Comparison of ENCODE assay signal across 23 mouse cellular contexts in the genomic region with DNA sequence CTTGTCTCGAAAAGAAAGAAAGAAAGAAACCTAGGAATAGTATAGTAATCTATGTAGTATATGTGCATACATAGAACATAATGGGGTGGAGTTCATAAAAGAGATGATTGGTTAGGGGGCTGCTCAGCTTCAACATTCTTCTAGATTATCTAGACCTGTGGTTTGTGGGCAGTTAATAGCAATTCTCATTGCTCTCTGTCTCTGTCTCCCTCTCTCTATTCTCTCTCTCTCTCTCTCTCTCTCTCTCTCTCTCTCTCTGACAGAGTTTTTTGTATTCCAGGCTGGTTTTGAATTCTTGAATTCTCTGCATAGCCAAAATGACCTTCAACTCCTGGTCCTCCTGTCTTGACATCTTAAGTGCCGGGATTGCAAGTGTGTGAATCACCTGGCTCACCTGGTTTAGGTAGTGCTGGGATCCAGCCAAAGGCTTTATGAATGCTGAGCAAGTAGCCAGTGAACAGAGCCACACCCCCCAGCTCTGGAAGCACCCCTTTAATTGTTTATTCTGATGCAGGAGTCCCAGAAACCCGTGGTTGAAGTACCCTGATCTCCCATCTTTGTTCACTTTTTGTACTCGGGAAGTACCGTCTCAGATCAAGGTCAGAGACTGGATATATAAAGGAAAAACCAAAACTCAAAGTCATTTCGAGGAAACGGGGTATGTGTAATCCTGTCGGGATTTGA. TPM values are rescaled to one million over a fixed set of nuclear protein-coding genes. Genes with fewer than 3 reads are reported as not detected.
DNase-seq lines count a peak whose midpoint lies in the region; TF ChIP-seq lines count a peak whose summit lies in the region.
"Had no signal": no experiment of that assay in that cellular context is flagged by ENCODE, and none has a peak within 500 bp of the region (broad histone marks: within the 10 kb centered on the region; RNA-seq: fewer than 3 reads in every experiment).

No protein-coding gene starts in this region.

- H3K9ac ChIP-seq in CH12.LX (ENCODE audit: insufficient read depth, low read depth) (peak overlapping the region; percentile 66), ES-Bruce4 (ENCODE audit: low read depth, poor library complexity, severe bottlenecking) (no peak overlapping the region)
- H3K9ac ChIP-seq: forebrain, embryonic 12.5 days; forebrain, postnatal 0 days; hindbrain, embryonic 12.5 days; limb, embryonic 15.5 days; liver, embryonic 13.5 days; lung, embryonic 14.5 days had no signal

- DNase-seq in CH12.LX (ENCODE audit: extremely low read depth) = no peak
- DNase-seq in ZHBTc4 (ENCODE audit: low read depth, low spot score) = peak; percentile 43
- DNase-seq in urinary bladder, postnatal 4 days (ENCODE audit: low spot score in 2 of 2) = no peak
- DNase-seq in heart, postnatal 14 days = no peak
- DNase-seq: adrenal gland, adult 8-10 months; cerebellum, adult 2 months; cerebellum, postnatal 14 days; forebrain, postnatal 0 days; gastrocnemius, postnatal 10 days; kidney, postnatal 14 days; layer of hippocampus, postnatal 36 days; liver, embryonic 13.5 days; lung, embryonic 14.5 days; midbrain, embryonic 14.5 days had no signal

- no peak overlapping the region for H3ac ChIP-seq in myocyte (ENCODE audit: control insufficient read depth, insufficient read length)

- H3K4me3 ChIP-seq in CH12.LX (replicated peaks in 1 of 3; ENCODE audit: low read depth in 2 of 3, low read length in 2 of 3, poor library complexity in 1 of 3) (no peak overlapping the region), ES-Bruce4 (ENCODE audit: low read depth, low read length) (no peak overlapping the region), myocyte (no peak overlapping the region)
- H3K4me3 ChIP-seq: erythroblast, embryonic 14.5 days; forebrain, embryonic 12.5 days; hindbrain, embryonic 12.5 days; limb, embryonic 10.5 days; limb, embryonic 15.5 days; liver, embryonic 13.5 days had no signal

- H3K4me1 ChIP-seq in CH12.LX (ENCODE audit: control insufficient read depth in 1 of 2, insufficient read depth in 2 of 2) (peaks cover 16 to 64% of the 10 kb centered on the region in 2 experiments), ES-Bruce4 (ENCODE audit: control insufficient read depth, insufficient read depth, low read length) (peaks cover 8% of the 10 kb centered on the region)

- H3K27ac ChIP-seq in CH12.LX (ENCODE audit: insufficient read depth, low read depth) = peak overlapping the region; percentile 75; the same call in 1 of the 2 replicates
- H3K27ac ChIP-seq in ES-Bruce4 (ENCODE audit: insufficient read depth, low read length) = peak overlapping the region; percentile 58
- H3K27ac ChIP-seq: forebrain, embryonic 12.5 days; hindbrain, embryonic 12.5 days; hindbrain, postnatal 0 days; limb, embryonic 10.5 days; limb, embryonic 15.5 days; liver, embryonic 13.5 days; macrophage had no signal

- dilution Hi-C loops in CH12.LX (cut with MboI; ENCODE audit: extremely low pct_ligation_motif_present, extremely low pct_unique_long_range_greater_than_20kb, low sequenced_read_pairs) = no loop called here

- no peak for TF ChIP-seq POLR2A in CH12.LX (IDR thresholded peaks at IDR 0.05; ENCODE audit: low read depth, low read length)
- no peak for TF ChIP-seq POLR2A in ES-Bruce4 (IDR thresholded peaks at IDR 0.05; ENCODE audit: insufficient read depth, low read length)
- TF ChIP-seq POLR2A in myocyte (IDR thresholded peaks at IDR 0.05; ENCODE audit: insufficient read length, low read depth) = no peak

- peak overlapping the region; percentile 97; the same call in 1 of the 2 replicates for H3K4me2 ChIP-seq in CH12.LX (ENCODE audit: insufficient read depth, low read depth, poor library complexity, severe bottlenecking)
- peak overlapping the region; percentile 2 for H3K4me2 ChIP-seq in myocyte (ENCODE audit: low read depth)
- H3K4me2 ChIP-seq: forebrain, embryonic 12.5 days; hindbrain, embryonic 12.5 days; limb, embryonic 15.5 days; liver, embryonic 13.5 days; lung, embryonic 14.5 days had no signal

- H3K36me3 ChIP-seq in CH12.LX (replicated peaks in 1 of 2; ENCODE audit: control insufficient read depth in 1 of 2, insufficient read depth in 1 of 2, low read length in 1 of 2) = no peaks in the 10 kb centered on the region
- H3K36me3 ChIP-seq in ES-Bruce4 (ENCODE audit: control insufficient read depth, insufficient read depth, low read length, poor library complexity, severe bottlenecking) = no peaks in the 10 kb centered on the region
- no peaks in the 10 kb centered on the region for H3K36me3 ChIP-seq in myocyte (ENCODE audit: control insufficient read depth, insufficient read depth)
- H3K36me3 ChIP-seq: forebrain, embryonic 12.5 days; hindbrain, embryonic 12.5 days; limb, embryonic 10.5 days; limb, embryonic 15.5 days; liver, embryonic 13.5 days had no signal

- no peak for TF ChIP-seq RAD21 in CH12.LX (IDR thresholded peaks at IDR 0.05; ENCODE audit: low read depth, low read length)

- no peaks in the 10 kb centered on the region for H3K27me3 ChIP-seq in CH12.LX (replicated peaks)
- no peaks in the 10 kb centered on the region for H3K27me3 ChIP-seq in ES-Bruce4 (ENCODE audit: control insufficient read depth, insufficient read depth, low read length, poor library complexity, severe bottlenecking)
- no peaks in the 10 kb centered on the region for H3K27me3 ChIP-seq in myocyte (ENCODE audit: control insufficient read depth, insufficient read depth, insufficient read length)
- H3K27me3 ChIP-seq: forebrain, embryonic 12.5 days; hindbrain, embryonic 12.5 days; limb, embryonic 15.5 days; liver, embryonic 13.5 days had no signal

- H3K9me3 ChIP-seq in CH12.LX (replicated peaks; ENCODE audit: low read length) (peaks cover 10% of the 10 kb centered on the region), ES-Bruce4 (replicated peaks; ENCODE audit: control insufficient read depth, insufficient read depth, low read length, poor library complexity, severe bottlenecking) (0 out of 2 replicates have a peak, but pooled peaks cover 6% of the 10 kb centered on the region)
- H3K9me3 ChIP-seq: forebrain, embryonic 12.5 days; hindbrain, embryonic 12.5 days; limb, embryonic 10.5 days; limb, embryonic 15.5 days; liver, embryonic 13.5 days had no signal

- in situ Hi-C loops in CH12.LX (cut with MboI; ENCODE audit: low pct_ligation_motif_present, low pct_unique_long_range_greater_than_20kb, low sequenced_read_pairs) = no loop called here

- intact Hi-C loops in heart, postnatal 14 days (cut with DNase I) = no loop called here

- TF ChIP-seq CTCF in CH12.LX (conservative IDR thresholded peaks at IDR 0.05 in 1 of 2, IDR thresholded peaks at IDR 0.05 in 1 of 2; ENCODE audit: low read depth in 2 of 2, low read length in 2 of 2) (no peak), ES-Bruce4 (IDR thresholded peaks at IDR 0.05; ENCODE audit: low read depth, low read length) (no peak)

- H3K79me2 ChIP-seq in CH12.LX (replicated peaks; ENCODE audit: control insufficient read depth, extremely low read depth, insufficient read depth, poor library complexity, severe bottlenecking) (no peaks in the 10 kb centered on the region), myocyte (ENCODE audit: control insufficient read depth, insufficient read depth) (no peaks in the 10 kb centered on the region)

- no peak for TF ChIP-seq EP300 in CH12.LX (IDR thresholded peaks at IDR 0.05; ENCODE audit: low read length)
- TF ChIP-seq EP300 in ES-Bruce4 (IDR thresholded peaks at IDR 0.05; ENCODE audit: insufficient read depth, low read depth, low read length) = no peak

TF ChIP-seq in CH12.LX, 34 proteins besides CTCF, POLR2A, EP300 and RAD21 (continues in another document):
- TF ChIP-seq NRF1 (IDR thresholded peaks at IDR 0.05; ENCODE audit: low read depth, low read length) (no peak), USF2 (conservative IDR thresholded peaks at IDR 0.05; ENCODE audit: low read depth, low read length) (no peak), E2F4 (IDR thresholded peaks at IDR 0.05; ENCODE audit: insufficient replicate concordance, low read depth, low read length) (no peak), USF1 (IDR thresholded peaks at IDR 0.05; ENCODE audit: low read depth, low read length) (no peak), MAX (IDR thresholded peaks at IDR 0.05; ENCODE audit: low read length) (no peak), PAX5 (IDR thresholded peaks at IDR 0.05; ENCODE audit: low read length) (no peak), KAT2A (IDR thresholded peaks at IDR 0.05; ENCODE audit: insufficient replicate concordance, low read length) (no peak), POLR2AphosphoS2 (IDR thresholded peaks at IDR 0.05; ENCODE audit: low read depth, low read length) (no peak), MEF2A (IDR thresholded peaks at IDR 0.05; ENCODE audit: borderline replicate concordance, low read depth, low read length) (no peak), JUN (IDR thresholded peaks at IDR 0.05; ENCODE audit: insufficient read depth, low read depth, low read length) (no peak), MAFK (IDR thresholded peaks at IDR 0.05; ENCODE audit: insufficient replicate concordance, low read length) (no peak), TBP (conservative IDR thresholded peaks at IDR 0.05; ENCODE audit: low read depth, low read length) (no peak)

TF ChIP-seq in myocyte, 11 proteins besides CTCF, POLR2A, EP300 and RAD21:
- TF ChIP-seq POLR2AphosphoS2 (IDR thresholded peaks at IDR 0.05; ENCODE audit: insufficient read length, low read depth) = no peak
- TF ChIP-seq CEBPB (IDR thresholded peaks at IDR 0.05; ENCODE audit: insufficient read depth, poor library complexity, severe bottlenecking) = no peak
- TF ChIP-seq MAX (IDR thresholded peaks at IDR 0.05; ENCODE audit: low read depth) = no peak

RNA-seq across cellular contexts. Expression of gene Tnip1, which starts 8.8 kb away (rescaled TPM):
- total RNA-seq in CH12.LX (2012; rRNA removed) (67.8 and 76.2 TPM in 2 replicates), CH12.LX (2014; rRNA removed) (34.9 and 36.1 TPM in 2 replicates)
- polyA plus RNA-seq in CH12.LX (2012; ENCODE audit: insufficient read length, low read depth) (134 and 137 TPM in 2 replicates), ES-Bruce4 (2011; ENCODE audit: insufficient read depth, insufficient read length, low read depth, missing spikeins) (33.2 and 42.6 TPM in 2 replicates), myocyte (2012; fragmentation: generic; extraction: Trizol) (34.5 TPM)
- 10 to 100 TPM; 27.7 to 30.4 TPM for total RNA-seq in heart, postnatal 14 days (2021)
